Mouse (Mus musculus) ES-CJ7 (cell line): ENCODE data around the gene Pxt1.
A peak's percentile ranks its signal among the peaks of the same experiment; 100 is the strongest.
"Not testable (repeated sequence)": the region's sequence is repeated elsewhere in the genome, so short reads cannot be mapped to it uniquely, and the experiment has no call there.

Experiments
- DNase-seq: peaks from one replicate; pipeline ENCODE4 v3.0.0; 2011; ENCODE audit warnings: low read depth, low spot score

Pxt1 gene

GRCm38 (mm10) chr17:28943740-28944139 is at the start of gene Pxt1:
Pxt1 (minus strand) TSS chr17:28943840.
- DNase-seq: no peak

GRCm38 (mm10) chr17:28993004-28993403 is 49.4 kb upstream of the Pxt1 start:
- not testable (repeated sequence) for DNase-seq

- no peak for DNase-seq
These were observed 48.5 kb upstream of the Pxt1 start for GRCm38 (mm10) chr17:28992105-28992504.

- no peak for DNase-seq
These were observed 47.6 kb upstream of the Pxt1 start for GRCm38 (mm10) chr17:28991286-28991685.

- no peak for DNase-seq
These were observed 46.4 kb upstream of the Pxt1 start for GRCm38 (mm10) chr17:28990060-28990459.

GRCm38 (mm10) chr17:28988996-28989395 is 45.4 kb upstream of the Pxt1 start:
- DNase-seq: no peak

GRCm38 (mm10) chr17:28988291-28988690 is 44.7 kb upstream of the Pxt1 start:
- no peak for DNase-seq

GRCm38 (mm10) chr17:28987713-28988112 is 44.1 kb upstream of the Pxt1 start:
- DNase-seq: peak; percentile 79

GRCm38 (mm10) chr17:28986833-28987232 is 43.2 kb upstream of the Pxt1 start:
- peak; percentile 83 for DNase-seq

GRCm38 (mm10) chr17:28984724-28985420 is 41.2 kb upstream of the Pxt1 start:
- DNase-seq: peak; percentile 57

- peak; percentile 28 for DNase-seq
These were observed 39.0 kb upstream of the Pxt1 start for GRCm38 (mm10) chr17:28982591-28982990.

- peak; percentile 50 for DNase-seq
These were observed 37.4 kb upstream of the Pxt1 start for GRCm38 (mm10) chr17:28981081-28981480.

- no peak for DNase-seq
These were observed 35.5 kb upstream of the Pxt1 start for GRCm38 (mm10) chr17:28979091-28979490.

GRCm38 (mm10) chr17:28970122-28970521 is 26.5 kb upstream of the Pxt1 start:
- DNase-seq: no peak

GRCm38 (mm10) chr17:28967021-28967610 is 23.5 kb upstream of the Pxt1 start:
- no peak for DNase-seq

GRCm38 (mm10) chr17:28961596-28961995 is 18.0 kb upstream of the Pxt1 start:
- DNase-seq: no peak

GRCm38 (mm10) chr17:28960597-28960996 is 17.0 kb upstream of the Pxt1 start:
- DNase-seq: no peak

GRCm38 (mm10) chr17:28954416-28954815 is 10.8 kb upstream of the Pxt1 start:
- no peak for DNase-seq

- no peak for DNase-seq
These were observed 9.6 kb upstream of the Pxt1 start for GRCm38 (mm10) chr17:28953251-28953650.

GRCm38 (mm10) chr17:28951831-28952799 is 8.5 kb upstream of the Pxt1 start, which contains the start of gene Kctd20:
Kctd20 (plus strand) TSS chr17:28951950.
- DNase-seq: peak; percentile 64

- DNase-seq: no peak
These were observed 7.1 kb upstream of the Pxt1 start for GRCm38 (mm10) chr17:28950751-28951150.

- no peak for DNase-seq
These were observed 5.0 kb upstream of the Pxt1 start for GRCm38 (mm10) chr17:28948661-28949060.
